Mouse (Mus musculus): Measurements from ENCODE around the gene Nampt.

Gene Nampt

DNA sequence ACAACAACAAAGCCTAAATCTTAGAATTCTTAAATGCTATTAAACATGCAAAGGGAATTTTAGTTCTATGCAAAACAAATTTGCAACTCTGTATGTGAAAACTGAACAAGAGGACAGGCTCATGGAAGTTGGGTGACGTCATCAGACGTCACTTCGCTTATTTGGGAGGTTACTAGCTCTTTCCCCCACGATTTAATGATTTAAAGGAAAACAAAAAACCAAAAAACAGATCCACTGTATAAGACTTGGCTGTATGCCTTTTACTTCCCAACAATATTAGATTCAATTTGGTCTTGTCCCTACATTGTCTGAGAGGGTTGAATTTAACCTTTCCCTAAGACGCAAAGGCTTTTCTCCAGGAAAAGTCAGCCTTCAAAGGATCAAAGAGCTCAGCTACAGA lies at the start of gene Nampt:
Nampt (plus strand) TSS at position 130 of the 400 bp plus-strand sequence.
- no peak for DNase-seq (ENCODE audit: low spot score)

- no peak for DNase-seq (ENCODE audit: low spot score)
Measured at GRCm38 (mm10) chr12:32770766-32771165, 48.6 kb upstream of the Nampt start.

DNA sequence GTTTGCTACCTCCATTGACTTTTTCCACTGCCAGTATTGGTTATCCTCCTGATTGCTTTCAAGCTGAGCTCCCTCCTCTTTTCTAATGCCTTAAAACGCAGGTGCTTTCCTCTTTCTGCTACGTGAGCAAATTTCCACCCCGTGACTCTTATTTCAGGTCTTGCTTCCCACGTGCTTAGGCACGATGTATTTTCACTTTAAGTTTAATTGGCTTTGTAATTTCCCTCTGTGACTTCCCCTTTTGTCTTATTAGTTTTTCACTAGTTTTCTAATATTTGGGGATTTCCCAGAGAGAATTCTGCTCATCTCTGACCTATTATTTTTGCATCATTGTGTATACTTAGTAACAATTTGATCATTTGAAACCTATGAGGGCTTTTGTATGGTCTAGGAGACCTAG lies 44.8 kb upstream of the Nampt start:
- DNase-seq (ENCODE audit: low spot score) = no peak

GRCm38 (mm10) chr12:32789092-32789491 lies 30.3 kb upstream of the Nampt start:
- DNase-seq (ENCODE audit: low spot score) = no peak

- DNase-seq (ENCODE audit: low spot score) = no peak
Measured at GRCm38 (mm10) chr12:32795765-32796471, 23.4 kb upstream of the Nampt start.

GRCm38 (mm10) chr12:32797438-32797837 lies 21.9 kb upstream of the Nampt start:
- DNase-seq (ENCODE audit: low spot score) = no peak

DNA sequence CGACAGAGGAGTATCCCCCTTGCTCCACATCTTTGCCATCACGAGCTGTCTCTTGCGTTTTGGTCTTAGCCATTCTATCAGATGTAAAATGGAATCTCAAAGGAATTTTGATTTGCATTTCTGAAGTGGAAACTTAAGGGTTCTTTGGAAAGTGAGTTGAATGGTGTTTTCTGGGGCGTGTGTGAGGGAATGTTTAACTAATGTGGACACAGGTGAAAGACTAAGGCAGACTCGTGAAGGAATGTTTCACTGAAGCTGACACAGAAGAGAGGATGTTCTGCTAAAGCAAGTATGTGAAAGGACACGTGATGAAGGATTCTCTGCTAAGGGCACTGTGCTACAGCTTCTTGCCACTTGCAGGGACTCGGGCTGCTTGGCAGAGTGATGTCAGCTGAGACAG lies 18.3 kb upstream of the Nampt start:
- no peak for DNase-seq (ENCODE audit: low spot score)

DNA sequence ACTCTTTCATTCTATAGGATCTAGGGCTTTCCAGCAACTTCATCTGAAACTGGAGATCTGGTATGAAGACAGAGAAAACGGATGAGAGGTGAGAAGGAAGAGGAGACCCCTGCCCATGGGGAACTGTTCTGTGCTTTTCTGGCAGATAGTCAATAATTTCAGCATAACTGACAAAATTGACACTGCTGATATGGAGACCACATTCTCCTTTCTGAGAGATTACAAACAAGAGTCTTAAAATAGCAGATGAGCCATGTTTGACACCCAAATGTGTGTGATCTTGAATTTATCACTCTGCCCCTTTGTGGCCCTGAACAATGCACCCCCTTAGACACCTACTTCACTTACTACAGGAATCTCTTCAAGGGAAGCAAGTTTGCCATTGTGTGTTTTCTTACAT lies 13.8 kb upstream of the Nampt start:
- no peak for DNase-seq (ENCODE audit: low spot score)

GRCm38 (mm10) chr12:32819823-32820605 lies 669 bp downstream of the Nampt start:
- DNase-seq (ENCODE audit: low spot score) = peak; percentile 92

DNA sequence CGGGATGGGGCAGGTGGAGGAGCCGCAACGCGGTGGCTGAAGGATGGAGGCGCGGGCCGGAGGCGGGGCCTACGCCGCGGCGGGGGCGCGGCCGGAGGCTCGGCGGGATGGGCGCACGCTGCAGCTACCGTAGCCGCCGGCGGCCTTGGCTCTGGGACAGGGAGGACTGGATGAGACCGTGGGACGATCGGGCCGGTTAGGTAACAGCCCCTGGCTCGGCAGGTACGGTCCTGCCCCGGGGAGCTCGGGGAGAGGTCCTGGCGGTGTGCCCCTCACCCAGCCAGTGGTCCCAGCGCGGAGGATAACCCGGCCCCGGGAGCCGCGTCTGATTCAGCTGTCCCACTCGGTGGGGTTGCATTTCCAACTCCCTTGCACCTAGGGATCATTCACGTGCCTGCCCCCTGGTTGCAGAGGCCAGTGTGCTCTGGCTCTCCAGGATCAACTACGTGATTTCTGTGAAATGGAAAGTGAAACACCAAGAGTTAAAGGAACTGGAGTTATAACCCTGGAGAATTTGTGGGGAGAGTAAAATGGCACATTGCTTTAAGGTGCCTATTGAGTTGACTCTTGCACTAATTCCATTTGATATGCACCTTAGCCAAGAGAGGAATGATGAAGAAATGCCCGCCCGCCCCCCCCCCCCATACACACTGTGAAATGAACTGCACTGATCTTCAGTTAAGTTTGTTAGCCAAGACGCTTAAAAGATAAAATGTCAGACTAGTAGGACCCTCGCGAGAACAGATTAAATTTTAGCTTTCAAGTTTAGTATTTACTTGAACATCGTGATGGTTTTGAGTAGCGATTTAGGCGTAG lies 1.6 kb downstream of the Nampt start:
- DNase-seq (ENCODE audit: low spot score) = peak; percentile 28

GRCm38 (mm10) chr12:32821504-32822011 lies 2.2 kb downstream of the Nampt start:
- no peak for DNase-seq (ENCODE audit: low spot score)

- DNase-seq (ENCODE audit: low spot score) = no peak
Measured at GRCm38 (mm10) chr12:32822066-32822465, 2.7 kb downstream of the Nampt start.

DNA sequence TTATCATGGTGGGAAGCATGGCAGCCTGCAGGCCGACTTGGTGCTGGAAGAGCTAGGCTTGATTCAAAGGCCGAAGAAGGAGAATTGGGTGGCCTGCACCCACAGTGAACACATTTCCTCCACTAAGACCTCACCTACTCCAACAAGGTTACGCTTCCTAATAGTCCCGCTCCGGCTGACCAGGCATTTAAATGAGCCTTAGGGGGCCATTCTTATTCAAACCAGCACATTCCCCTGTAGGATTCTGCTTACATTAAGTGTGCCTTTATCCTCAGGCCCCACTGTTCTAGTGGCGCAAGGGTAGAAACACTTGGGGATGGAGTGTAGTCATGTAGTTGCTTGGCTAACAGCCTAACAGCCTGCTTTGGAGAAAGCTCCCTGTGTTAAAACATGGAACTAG lies 5.2 kb downstream of the Nampt start:
- DNase-seq (ENCODE audit: low spot score) = no peak

DNA sequence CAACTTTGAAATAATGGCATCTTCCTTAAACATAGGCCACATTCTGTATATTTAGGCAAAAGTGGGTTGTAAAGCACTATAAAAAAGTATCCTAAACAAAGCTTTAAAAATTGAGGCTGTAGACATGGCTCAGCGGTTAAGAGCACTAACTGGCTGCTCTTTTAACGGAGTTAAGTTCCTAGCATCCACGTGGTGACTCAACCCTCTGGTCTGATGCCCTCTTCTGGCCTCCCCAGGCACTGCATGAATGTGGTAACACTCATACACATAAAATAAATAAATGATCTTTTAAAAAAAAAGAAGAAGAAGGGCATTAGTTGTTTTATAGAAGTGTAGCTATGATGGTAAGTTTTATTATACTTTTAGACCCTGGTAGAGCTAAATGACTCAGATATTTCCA lies 7.6 kb downstream of the Nampt start:
- DNase-seq (ENCODE audit: low spot score) = no peak

GRCm38 (mm10) chr12:32828137-32828760 lies 8.9 kb downstream of the Nampt start:
- no peak for DNase-seq (ENCODE audit: low spot score)

GRCm38 (mm10) chr12:32829321-32830090 lies 10.2 kb downstream of the Nampt start:
- DNase-seq (ENCODE audit: low spot score) = no peak

- DNase-seq (ENCODE audit: low spot score) = no peak
Measured at GRCm38 (mm10) chr12:32832076-32832475, 12.7 kb downstream of the Nampt start.

- DNase-seq (ENCODE audit: low spot score) = no peak
Measured at GRCm38 (mm10) chr12:32834781-32835180, 15.4 kb downstream of the Nampt start.

DNA sequence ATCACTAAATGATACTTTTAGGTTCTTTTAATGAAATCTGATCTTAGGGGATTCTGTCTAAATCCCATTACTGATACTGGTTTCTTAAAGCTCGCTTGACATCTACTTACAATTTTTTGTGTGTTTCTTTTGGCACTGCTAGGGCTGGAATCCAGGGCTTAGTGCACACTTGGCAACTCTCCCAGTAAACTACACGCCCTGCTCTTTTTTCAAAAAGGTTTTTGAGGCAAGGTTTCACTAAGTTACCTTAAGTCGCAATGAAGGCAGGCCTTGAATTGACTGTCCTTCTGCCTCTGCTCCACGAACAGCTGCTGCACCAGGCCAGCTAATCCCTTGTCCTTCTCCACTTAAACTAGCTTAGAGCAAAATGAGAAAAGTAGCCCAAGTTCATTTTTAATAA lies 15.9 kb downstream of the Nampt start:
- DNase-seq (ENCODE audit: low spot score) = no peak

DNA sequence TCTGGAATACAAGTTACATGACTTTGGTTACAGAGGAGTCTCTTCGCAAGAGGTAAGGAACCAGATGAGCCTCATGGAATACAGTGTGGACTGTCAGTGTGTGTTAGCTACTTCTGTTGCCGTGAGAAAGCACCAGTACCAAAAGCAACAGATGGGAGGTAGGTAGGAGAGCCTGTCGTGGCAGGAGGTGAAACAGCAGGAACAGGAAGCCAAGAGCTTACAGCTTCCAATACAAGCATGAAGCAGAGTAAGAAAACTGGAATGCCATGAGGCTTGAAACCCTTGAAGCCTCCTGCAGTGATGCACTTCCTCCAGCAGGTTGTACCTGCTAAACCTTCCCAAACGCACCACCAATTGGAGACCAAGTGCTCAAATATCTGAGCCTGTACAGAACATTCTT lies 19.1 kb downstream of the Nampt start:
- DNase-seq (ENCODE audit: low spot score) = no peak

GRCm38 (mm10) chr12:32838954-32839353 lies 19.6 kb downstream of the Nampt start:
- no peak for DNase-seq (ENCODE audit: low spot score)
